Mouse (Mus musculus) lung, postnatal 4 days (tissue): ENCODE data around the gene Gm10487.
"Not testable (repeated sequence)": the region's sequence is repeated elsewhere in the genome, so short reads cannot be mapped to it uniquely, and the experiment has no call there.

Source experiments
- DNase-seq, 2 experiments: peaks; one replicate each; pipeline ENCODE4 v3.0.0; 2021

Gene Gm10487

GRCm38 (mm10) chrX:30843369-30843768 lies at the start of gene Gm10487:
TSS of gene Gm10487 (minus strand) at chrX:30843469.
- not testable (repeated sequence) for DNase-seq
